Mouse (Mus musculus) heart, embryonic 16.5 days (tissue): ENCODE measurements around the gene Ttc3. TPM values are rescaled to one million over a fixed set of nuclear protein-coding genes. Genes with fewer than 3 reads are reported as not detected.
"Not testable (repeated sequence)": the region's sequence is repeated elsewhere in the genome, so short reads cannot be mapped to it uniquely, and the experiment has no call there.

Experiments used
- ATAC-seq: fragments of 200-750 bp; cut with Nextera tagmentation; replicated peaks from 2 replicates; pipeline ENCODE4 v1.8.0; 2017; ENCODE audit warnings: moderate number of reproducible peaks; ENCODE audit not compliant: insufficient read depth, low FRiP score; ENCODE audit errors: extremely low read depth
- H3K27ac ChIP-seq: fragments of 300-500 bp; sonication (generic); 2 replicates; pipeline ENCODE4 v1.5.1; 2014; ENCODE audit warnings: mild to moderate bottlenecking, low read length, control low read depth, moderate library complexity
- H3K27me3 ChIP-seq: fragments of 300-500 bp; sonication (generic); 2 replicates; pipeline ENCODE4 v1.6.1; 2014; ENCODE audit warnings: low read length, mixed read lengths; ENCODE audit not compliant: control insufficient read depth, insufficient read depth
- H3K36me3 ChIP-seq: fragments of 300-500 bp; sonication (generic); 2 replicates; pipeline ENCODE4 v1.6.1; 2014; ENCODE audit not compliant: control insufficient read depth, insufficient read depth
- H3K4me1 ChIP-seq: fragments of 300-500 bp; sonication (generic); 2 replicates; pipeline ENCODE4 v1.6.1; 2014; ENCODE audit warnings: low read length, mixed read lengths; ENCODE audit not compliant: control insufficient read depth, insufficient read depth
- H3K4me2 ChIP-seq: fragments of 300-500 bp; sonication (generic); 2 replicates; pipeline ENCODE4 v1.6.1; 2014; ENCODE audit warnings: low read depth, mild to moderate bottlenecking, control low read depth, low read length
- H3K4me3 ChIP-seq: fragments of 300-500 bp; sonication (generic); 2 replicates; pipeline ENCODE4 v1.5.1; 2014; ENCODE audit warnings: mild to moderate bottlenecking, control low read depth, low read length
- H3K9ac ChIP-seq: fragments of 300-500 bp; sonication (generic); 2 replicates; pipeline ENCODE4 v1.6.1; 2014; ENCODE audit warnings: low read length, control low read depth
- H3K9me3 ChIP-seq: fragments of 300-500 bp; sonication (generic); replicated peaks from 2 replicates; pipeline ENCODE4 v1.6.1; 2016; ENCODE audit warnings: low read length; ENCODE audit not compliant: control insufficient read depth
- WGBS: fragments of 180-500 bp; shearing (Covaris S2); extraction: QIAGEN DNeasy Blood & Tissue Kit; methylation state at CpG from one replicate; pipeline ENCODE4 v1.1.7; 2014; 5-methylcytosine and 5-hydroxymethylcytosine counted together
- polyA plus RNA-seq: library from polyadenylated mRNA; unstranded; fragments of >200 nt; fragmentation: Nextera tagmentation; extraction: Ambion mirVana; gene quantifications from 2 replicates; pipeline ENCODE4 v1.2.1, GENCODE M21; 2015

Ttc3 gene
- polyA plus RNA-seq, 1 experiment from 2014 or later = 148 TPM

DNA sequence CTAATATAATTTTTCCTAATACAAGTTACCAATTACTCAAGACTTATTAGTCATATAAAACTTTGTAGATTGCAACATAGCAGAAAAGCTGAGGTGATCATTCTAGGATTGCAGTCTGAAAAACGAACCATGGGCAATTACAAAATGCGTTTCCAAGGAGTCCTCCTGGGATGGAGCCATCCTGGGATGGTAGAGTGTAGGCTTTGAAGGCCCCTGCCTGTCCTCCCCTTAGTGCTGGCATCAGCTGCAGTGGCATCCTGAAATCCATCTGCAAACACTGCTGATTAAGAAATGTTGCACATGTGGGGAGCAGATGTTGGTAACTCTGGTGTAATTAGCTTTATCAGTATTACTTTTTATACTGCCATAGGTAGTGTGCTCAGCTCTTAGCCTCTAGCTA lies 70.9 kb downstream of the Ttc3 start:
- Histone ChIP-seq H3K27ac (no peak overlapping the region), H3K4me3 (no peak overlapping the region), H3K4me1 (peaks cover 2% of the 10 kb centered on the region; the same call in 1 of the 2 replicates), H3K4me2 (no peak overlapping the region), H3K9ac (no peak overlapping the region), H3K36me3 (peaks cover 51% of the 10 kb centered on the region), H3K9me3 (peaks cover 5% of the 10 kb centered on the region), H3K27me3 (no peaks in the 10 kb centered on the region)
- 89% methylated on average over 2 of the region's 2 CpGs for WGBS
- ATAC-seq = no peak

DNA sequence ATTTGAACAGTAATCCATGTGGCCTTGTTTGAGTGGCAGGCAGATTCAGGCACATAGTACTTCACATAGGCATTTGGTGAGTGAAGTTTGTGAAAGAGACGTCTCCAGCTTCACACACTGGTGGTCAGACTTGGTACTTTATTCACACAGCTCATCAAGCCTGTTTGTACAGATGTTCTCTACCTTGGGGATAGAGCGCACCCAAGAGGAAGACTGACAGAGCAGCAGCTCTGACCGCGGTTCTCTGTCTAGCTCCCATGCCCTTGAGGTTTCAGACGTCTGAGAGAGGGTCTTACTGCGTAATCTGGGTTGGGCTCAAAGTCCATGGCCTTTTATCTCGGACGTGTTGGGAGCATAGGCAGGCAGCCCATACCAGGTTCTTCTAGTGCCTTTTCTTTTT lies 78.7 kb downstream of the Ttc3 start:
- Histone ChIP-seq H3K9me3 (no peaks in the 10 kb centered on the region), H3K4me1 (no peaks in the 10 kb centered on the region), H3K36me3 (peaks cover 50% of the 10 kb centered on the region), H3K9ac (no peak overlapping the region), H3K4me2 (no peak overlapping the region), H3K4me3 (no peak overlapping the region), H3K27ac (no peak overlapping the region), H3K27me3 (no peaks in the 10 kb centered on the region)
- WGBS = 75% methylated on average over 8 of the region's 8 CpGs
- ATAC-seq = no peak

DNA sequence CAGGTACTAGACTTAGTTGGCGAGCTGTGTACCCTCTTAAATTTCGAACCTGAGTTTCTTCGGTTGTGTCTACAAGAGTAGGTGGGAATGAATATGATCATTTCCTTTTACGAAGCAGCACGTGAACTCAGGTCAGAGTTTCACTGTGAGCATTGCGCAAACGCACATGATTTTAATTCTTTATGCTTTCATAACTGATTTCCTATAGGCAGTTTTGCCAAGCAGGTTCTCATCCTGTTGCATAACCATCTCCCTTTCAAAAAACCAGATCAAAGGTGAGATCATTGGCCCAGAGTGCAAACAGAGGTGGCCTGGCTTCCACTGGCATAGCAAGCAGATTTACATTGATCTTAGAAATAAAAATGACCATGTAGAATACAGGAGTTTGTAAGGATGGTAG lies 79.2 kb downstream of the Ttc3 start:
- H3K4me1 ChIP-seq = no peaks in the 10 kb centered on the region
- H3K27ac ChIP-seq = no peak overlapping the region
- H3K9me3 ChIP-seq = no peaks in the 10 kb centered on the region
- no peak overlapping the region for H3K9ac ChIP-seq
- no peak overlapping the region for H3K4me3 ChIP-seq
- no peaks in the 10 kb centered on the region for H3K27me3 ChIP-seq
- ATAC-seq = no peak
- WGBS = 94% methylated on average over 7 of the region's 7 CpGs
- no peak overlapping the region for H3K4me2 ChIP-seq
- peaks cover 54% of the 10 kb centered on the region for H3K36me3 ChIP-seq

DNA sequence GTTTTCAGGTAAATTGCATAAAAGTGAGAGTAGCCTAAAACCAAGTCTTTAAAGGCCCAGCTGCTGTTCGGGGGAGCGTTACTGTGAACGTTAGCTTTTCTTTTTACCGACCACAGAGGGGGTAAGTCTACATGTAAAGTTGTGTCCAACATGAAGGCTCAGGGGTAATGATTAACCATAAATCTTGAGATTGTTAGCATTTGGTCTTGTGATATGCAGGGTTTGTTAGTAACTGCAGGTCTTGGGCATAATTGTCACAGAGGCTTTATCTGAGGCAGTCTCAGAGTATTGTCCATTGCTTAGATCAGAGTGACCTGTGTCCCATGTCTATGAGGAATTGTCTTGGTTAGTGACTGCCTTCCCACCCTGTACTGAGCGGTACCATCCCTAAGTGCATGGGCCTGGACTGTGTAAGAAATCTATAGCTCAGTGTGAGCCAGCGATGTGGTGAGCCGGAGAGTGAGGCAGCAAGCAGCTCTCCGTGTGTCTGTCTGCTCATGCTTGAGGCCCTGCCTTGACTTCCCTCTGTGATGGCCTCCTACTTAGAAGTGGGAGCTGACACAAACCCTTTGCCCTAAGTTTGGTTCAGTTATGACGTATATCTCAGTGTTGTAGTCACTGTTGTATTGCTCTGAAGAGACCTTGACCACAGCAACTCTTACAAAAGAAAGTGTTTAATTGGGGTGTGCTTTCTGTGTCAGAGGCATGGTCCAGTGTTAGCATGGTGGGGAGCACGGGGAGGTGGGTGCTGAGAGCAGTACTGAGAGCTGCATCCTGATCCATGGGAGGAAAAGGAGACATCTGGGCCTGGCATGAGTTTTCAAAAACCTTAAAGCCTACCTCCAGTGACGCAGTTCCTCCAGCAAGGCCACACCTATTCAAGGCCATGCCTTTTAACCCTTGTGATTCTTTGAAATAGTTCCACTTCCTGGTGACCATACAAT lies 81.4 kb downstream of the Ttc3 start:
- Histone ChIP-seq H3K4me3 (no peak overlapping the region), H3K4me1 (no peaks in the 10 kb centered on the region), H3K36me3 (peaks cover 60% of the 10 kb centered on the region), H3K9ac (no peak overlapping the region), H3K9me3 (no peaks in the 10 kb centered on the region), H3K27ac (no peak overlapping the region), H3K27me3 (no peaks in the 10 kb centered on the region), H3K4me2 (no peak overlapping the region)
- 86% methylated on average over 11 of the region's 11 CpGs for WGBS
- ATAC-seq = no peak

DNA sequence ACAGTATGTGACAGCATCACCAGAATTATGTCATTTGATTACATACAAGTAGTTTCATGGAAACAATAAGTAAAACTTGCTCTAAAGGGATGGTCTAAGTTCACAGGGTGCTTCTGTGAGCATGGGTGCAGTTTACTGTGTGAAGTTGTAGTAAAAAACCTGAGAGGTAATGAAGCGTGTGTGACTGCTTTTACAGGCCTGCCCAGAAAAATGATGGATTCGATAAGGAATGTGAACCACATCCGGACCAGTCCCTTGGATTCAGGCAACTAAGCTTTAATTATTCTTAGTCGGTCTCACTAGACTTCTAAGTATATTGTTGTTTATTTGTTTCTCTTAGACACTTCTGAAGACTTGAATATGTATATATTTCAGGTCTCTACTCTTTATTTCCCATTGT lies 82.3 kb downstream of the Ttc3 start:
- H3K9me3 ChIP-seq = no peaks in the 10 kb centered on the region
- H3K4me2 ChIP-seq = no peak overlapping the region
- ATAC-seq = no peak
- no peak overlapping the region for H3K4me3 ChIP-seq
- 73% methylated on average over 4 of the region's 4 CpGs for WGBS
- H3K36me3 ChIP-seq = peaks cover 64% of the 10 kb centered on the region
- H3K27me3 ChIP-seq = no peaks in the 10 kb centered on the region
- H3K27ac ChIP-seq = no peak overlapping the region
- H3K4me1 ChIP-seq = no peaks in the 10 kb centered on the region
- no peak overlapping the region for H3K9ac ChIP-seq

DNA sequence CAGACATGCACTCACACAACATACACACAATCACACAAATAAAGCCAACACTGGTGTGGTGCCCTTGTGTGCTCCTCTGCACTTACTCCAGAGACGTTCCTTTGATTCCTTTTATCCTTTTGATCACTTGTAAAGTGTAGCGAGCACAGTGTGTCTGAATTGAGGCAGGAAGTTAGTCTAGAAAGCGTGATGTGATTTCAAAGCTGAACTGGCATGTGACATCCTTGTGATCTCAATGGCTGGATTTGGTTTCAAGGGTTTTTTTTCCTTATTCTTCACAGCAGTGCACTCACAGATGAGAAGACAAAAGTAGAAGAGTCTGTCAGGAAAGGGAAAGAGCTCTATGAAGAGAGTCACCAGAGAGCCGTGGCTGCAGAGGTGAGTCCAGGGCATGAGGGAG lies 83.7 kb downstream of the Ttc3 start:
- ATAC-seq = no peak
- no peak overlapping the region for H3K27ac ChIP-seq
- H3K4me3 ChIP-seq = no peak overlapping the region
- H3K4me1 ChIP-seq = no peaks in the 10 kb centered on the region
- no peak overlapping the region for H3K9ac ChIP-seq
- H3K4me2 ChIP-seq = no peak overlapping the region
- H3K9me3 ChIP-seq = no peaks in the 10 kb centered on the region
- WGBS = 63% methylated on average over 4 of the region's 4 CpGs
- H3K36me3 ChIP-seq = peaks cover 66% of the 10 kb centered on the region
- H3K27me3 ChIP-seq = no peaks in the 10 kb centered on the region

DNA sequence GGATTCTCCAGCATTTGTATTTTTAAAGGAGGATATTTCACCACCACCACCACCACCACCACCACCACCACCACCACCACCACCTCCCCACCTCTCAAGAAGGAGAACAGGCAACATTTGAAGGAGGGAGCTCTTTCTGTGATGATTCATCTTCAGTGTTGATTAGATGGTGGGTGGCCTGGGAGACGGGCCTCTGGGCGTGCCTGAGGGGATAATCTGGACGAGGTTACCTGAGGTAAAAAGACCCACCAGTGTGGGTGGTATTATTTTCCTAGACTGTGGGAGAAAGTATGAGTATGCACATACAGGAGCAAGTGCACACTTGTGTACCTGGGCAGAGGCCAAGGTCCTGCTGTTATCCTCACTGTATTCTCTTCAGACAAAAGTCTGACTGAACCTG lies 93.6 kb downstream of the Ttc3 start:
- Histone ChIP-seq H3K27ac (no peak overlapping the region), H3K27me3 (no peaks in the 10 kb centered on the region)
- 82% methylated on average over 3 of the region's 3 CpGs for WGBS

DNA sequence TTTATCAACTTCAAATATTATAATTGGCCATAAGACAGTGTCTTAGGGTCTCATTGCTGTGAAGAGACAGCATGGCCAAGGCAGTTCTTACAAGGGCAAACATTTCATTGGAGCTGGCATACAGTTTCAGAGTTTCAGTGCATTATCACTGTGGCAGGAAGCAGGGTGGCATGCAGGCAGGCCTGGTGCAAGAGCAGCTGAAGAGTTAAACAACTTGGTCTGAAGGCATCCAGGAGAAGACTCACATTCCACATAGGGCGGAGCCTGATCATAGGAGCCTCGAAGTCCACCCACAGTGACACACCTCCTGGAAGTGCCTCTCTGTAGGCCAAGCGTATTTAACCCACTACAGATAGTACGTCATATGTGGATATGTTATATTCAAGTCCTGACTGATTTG lies 95.5 kb downstream of the Ttc3 start:
- WGBS = 73% methylated on average over 4 of the region's 4 CpGs
- Histone ChIP-seq H3K9me3 (no peaks in the 10 kb centered on the region), H3K27ac (no peak overlapping the region), H3K9ac (no peak overlapping the region), H3K4me1 (no peaks in the 10 kb centered on the region), H3K4me2 (no peak overlapping the region), H3K36me3 (peaks cover 62% of the 10 kb centered on the region), H3K27me3 (no peaks in the 10 kb centered on the region), H3K4me3 (no peak overlapping the region)
- no peak for ATAC-seq

More for the DNA sequence above, 93.6 kb downstream of the Ttc3 start:
- ATAC-seq = no peak
- no peak overlapping the region for H3K4me3 ChIP-seq
- peaks cover 72% of the 10 kb centered on the region for H3K36me3 ChIP-seq
- H3K4me2 ChIP-seq = no peak overlapping the region
- H3K4me1 ChIP-seq = no peaks in the 10 kb centered on the region
- no peaks in the 10 kb centered on the region for H3K9me3 ChIP-seq
- H3K9ac ChIP-seq = no peak overlapping the region

DNA sequence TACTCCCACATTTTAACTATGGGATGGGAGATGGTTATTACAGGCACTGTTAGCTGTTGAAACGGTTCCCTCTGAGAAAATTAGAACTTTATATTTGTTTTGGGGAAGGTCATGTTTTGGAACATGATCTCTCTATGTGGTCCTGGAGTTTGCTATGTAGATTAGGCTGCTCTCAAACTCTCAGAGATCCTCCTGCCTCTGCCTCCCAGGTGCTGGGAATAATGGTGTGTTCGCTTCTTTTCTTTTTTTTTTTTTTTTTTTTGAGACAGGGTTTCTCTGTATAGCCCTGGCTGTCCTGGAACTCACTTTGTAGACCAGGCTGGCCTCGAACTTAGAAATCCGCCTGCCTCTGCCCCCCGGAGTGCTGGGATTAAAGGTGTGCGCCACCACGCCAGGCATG lies 95.9 kb downstream of the Ttc3 start:
- H3K4me3 ChIP-seq, H3K27ac ChIP-seq, ATAC-seq, H3K4me2 ChIP-seq, H3K27me3 ChIP-seq, H3K4me1 ChIP-seq, H3K9me3 ChIP-seq, H3K9ac ChIP-seq: not testable (repeated sequence)
- peaks cover 58% of the 10 kb centered on the region for H3K36me3 ChIP-seq
- 94% methylated on average over 7 of the region's 7 CpGs for WGBS
